In the genomic region with DNA sequence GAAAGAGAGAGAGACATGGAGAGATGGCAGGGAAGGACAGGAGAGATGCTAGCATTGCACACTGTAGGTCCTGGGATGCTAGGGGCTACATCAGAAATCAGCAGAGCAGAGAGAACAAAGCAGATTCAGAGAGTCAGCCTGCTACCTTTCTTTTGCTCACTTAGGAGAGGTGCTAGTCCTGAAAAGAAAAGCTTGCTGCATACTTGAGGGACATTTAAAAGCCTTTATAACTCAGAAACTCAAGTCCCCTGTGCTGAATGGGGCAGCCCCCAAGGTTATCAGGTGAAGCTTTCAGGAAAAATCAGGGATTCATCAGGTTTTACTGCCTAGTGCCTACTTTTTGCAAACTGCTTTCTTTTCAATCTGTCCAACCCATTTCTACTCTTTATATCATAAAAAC, we compare ENCODE assay signal across 22 mouse cellular contexts.
A peak's percentile ranks its signal among the peaks of the same experiment; 100 is the strongest.
DNase-seq lines count a peak whose midpoint lies in the region; TF ChIP-seq lines count a peak whose summit lies in the region.
"Had no signal": no experiment of that assay in that cellular context is flagged by ENCODE, and none has a peak within 500 bp of the region (broad histone marks: within the 10 kb centered on the region; RNA-seq: fewer than 3 reads in every experiment).

No protein-coding gene starts in this region.

- no peaks in the 10 kb centered on the region for H3K4me1 ChIP-seq in ES-E14 (ENCODE audit: control insufficient read depth in 2 of 2, insufficient read depth in 2 of 2, low read length in 2 of 2, poor library complexity in 1 of 2)

- DNase-seq in ES-CJ7 (ENCODE audit: low read depth, low spot score): peak; percentile 48
- peak; percentile 40 for DNase-seq in ES-E14 (ENCODE audit: low read depth, low spot score)
- DNase-seq in R1 (ENCODE audit: low read depth, low spot score): peak; percentile 13
- peak; percentile 82 for DNase-seq in ZHBTc4 (ENCODE audit: low read depth, low spot score)
- no peak for DNase-seq in right cerebral cortex, adult 18-20 months
- DNase-seq in yolk sac, embryonic 10.5 days (ENCODE audit: low spot score): no peak
- no peak for DNase-seq in adrenal gland, postnatal 36 days
- DNase-seq in layer of hippocampus, postnatal 36 days: no peak
- DNase-seq: adrenal gland, adult 2 months; adrenal gland, adult 8-10 months; adrenal gland, postnatal 10 days; adrenal gland, postnatal 14 days; adrenal gland, postnatal 25 days; B cell, adult 2 months; cerebellum, adult 11 months; cerebellum, adult 11-12 months; cerebellum, adult 18-20 months; cerebellum, adult 2 months; cerebellum, adult 8-10 months; cerebellum, adult 9-10 months; cerebellum, adult 9-11 months had no signal

- H3K4me3 ChIP-seq in ES-E14 (ENCODE audit: insufficient read depth in 1 of 2, low read depth in 1 of 2, low read length in 2 of 2, poor library complexity in 1 of 2, severe bottlenecking in 1 of 2): no peak overlapping the region

- no peaks in the 10 kb centered on the region for H3K36me3 ChIP-seq in ES-E14 (ENCODE audit: control insufficient read depth, insufficient read depth, low read length, poor library complexity, severe bottlenecking)
- H3K36me3 ChIP-seq: G1E had no signal

- in situ Hi-C loops in ES-E14 (cut with MboI; ENCODE audit: low sequenced_read_pairs in 2 of 2, unreplicated experiment in 2 of 2): no loop called here

- H3K27ac ChIP-seq in ES-E14 (ENCODE audit: insufficient read depth, low read depth, low read length, poor library complexity, severe bottlenecking): no peak overlapping the region

- no peak overlapping the region for H3K9ac ChIP-seq in ES-E14 (ENCODE audit: insufficient read depth, low read depth, low read length, poor library complexity, severe bottlenecking)

- H3K9me3 ChIP-seq in ES-E14 (ENCODE audit: control insufficient read depth, insufficient read depth, low read depth, low read length): no peaks in the 10 kb centered on the region

TF ChIP-seq in ES-E14, 5 proteins besides CTCF, POLR2A, EP300 and RAD21:
- TF ChIP-seq MAFK (IDR thresholded peaks at IDR 0.05; ENCODE audit: insufficient read depth, low read depth, low read length) (no peak), ZC3H11A (IDR thresholded peaks at IDR 0.05; ENCODE audit: borderline replicate concordance, low read depth, low read length) (no peak), HCFC1 (IDR thresholded peaks at IDR 0.05; ENCODE audit: borderline replicate concordance, insufficient read depth, low read length) (no peak), ZNF384 (IDR thresholded peaks at IDR 0.05; ENCODE audit: low read depth, low read length) (no peak), CHD2 (IDR thresholded peaks at IDR 0.05; ENCODE audit: low read depth, low read length) (no peak)

Comparison
In these comparisons a context has a peak if more than half of its experiments do, and no peak if none do; other contexts are left out.
1. DNase-seq: peak in ES-CJ7 (single experiment), ES-E14 (single experiment), R1 (single experiment) and ZHBTc4 (single experiment); none in right cerebral cortex, adult 18-20 months (single experiment), yolk sac, embryonic 10.5 days (single experiment), adrenal gland, postnatal 36 days (0 of 2) and layer of hippocampus, postnatal 36 days (0 of 2).